Mouse (Mus musculus): Measurements from ENCODE around the gene Ttc39b.

Gene Ttc39b

GRCm38 (mm10) chr4:83186448-83186847, 137.6 kb downstream of the Ttc39b start:
- DNase-seq (ENCODE audit: low spot score in 2 of 2) = no peak

DNA sequence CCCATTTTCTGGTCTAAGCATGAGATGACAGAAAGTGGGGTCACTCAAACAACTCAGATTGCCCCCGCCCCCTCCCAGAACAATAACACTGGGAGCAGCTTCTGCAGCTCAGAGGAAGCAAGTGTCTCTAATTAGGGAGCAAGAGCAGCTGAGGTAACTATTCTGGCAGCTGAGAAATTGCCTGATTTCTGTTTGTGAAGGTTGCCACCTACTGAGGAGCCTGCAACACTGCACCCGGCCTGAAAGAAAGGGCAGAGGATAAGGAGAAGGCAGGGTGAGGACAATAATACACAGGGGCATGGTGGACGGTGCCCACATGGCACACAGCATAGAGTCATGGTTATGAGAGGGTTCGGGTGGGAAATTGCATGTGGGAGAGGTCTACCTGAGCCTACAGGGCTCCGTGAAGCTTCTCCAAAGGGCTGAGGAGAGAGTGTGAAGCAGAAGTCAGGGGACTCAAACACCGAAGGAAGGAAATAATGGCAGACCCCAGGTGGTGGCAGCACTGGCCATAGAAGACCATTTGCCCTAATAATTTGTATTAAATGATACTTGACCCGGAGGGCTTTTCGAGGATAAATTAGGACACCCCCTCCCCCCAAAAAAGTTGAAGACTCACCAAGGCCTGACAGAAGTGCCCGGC, 140.6 kb downstream of the Ttc39b start:
- peak in 1 of 2 experiments; percentile 37 for DNase-seq (ENCODE audit: low spot score in 2 of 2)

DNA sequence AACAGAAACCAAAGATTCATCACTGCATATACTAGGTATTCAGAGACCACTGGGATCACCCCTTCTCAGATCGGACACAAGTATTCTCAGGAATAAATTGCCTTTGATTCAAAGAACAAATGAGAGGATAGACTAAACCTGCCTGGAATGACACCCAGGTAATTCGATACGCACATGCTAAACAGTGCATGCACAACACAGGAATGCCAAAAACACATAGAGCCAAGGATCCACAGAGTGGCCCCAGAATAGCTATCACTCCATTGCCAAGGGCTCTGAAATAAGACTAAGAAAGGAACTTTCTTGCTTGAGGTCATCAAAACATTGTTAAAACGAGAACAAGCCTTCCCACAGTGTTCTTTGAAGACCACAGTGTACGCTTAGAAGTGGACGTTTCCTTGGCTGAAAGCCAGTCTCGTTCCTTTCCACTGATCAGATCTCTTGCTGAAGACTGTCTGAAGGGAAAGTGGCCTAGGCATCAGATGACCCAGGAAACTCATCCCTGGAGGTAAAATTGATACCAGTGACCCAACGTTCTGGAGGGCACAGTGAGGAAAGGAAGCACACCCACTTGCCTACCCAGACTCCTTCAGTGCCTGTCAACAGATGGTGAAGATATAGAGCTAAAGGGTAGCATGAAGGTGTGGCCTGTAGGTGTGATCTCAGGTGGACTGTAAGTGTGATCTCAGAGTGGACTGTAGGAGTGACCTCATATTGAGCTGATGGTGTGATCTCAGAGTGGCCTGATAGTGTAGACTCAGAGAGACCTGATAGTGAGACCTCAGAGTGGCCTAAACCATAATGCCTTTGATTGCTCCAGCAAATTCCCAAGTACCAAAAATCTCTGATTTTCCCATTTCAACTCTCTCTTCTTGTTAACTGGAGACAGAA, 141.6 kb downstream of the Ttc39b start:
- no peak for DNase-seq (ENCODE audit: low spot score in 2 of 2)

- no peak for DNase-seq (ENCODE audit: low spot score in 2 of 2)
Measured at GRCm38 (mm10) chr4:83177471-83177870, 146.6 kb downstream of the Ttc39b start.

DNA sequence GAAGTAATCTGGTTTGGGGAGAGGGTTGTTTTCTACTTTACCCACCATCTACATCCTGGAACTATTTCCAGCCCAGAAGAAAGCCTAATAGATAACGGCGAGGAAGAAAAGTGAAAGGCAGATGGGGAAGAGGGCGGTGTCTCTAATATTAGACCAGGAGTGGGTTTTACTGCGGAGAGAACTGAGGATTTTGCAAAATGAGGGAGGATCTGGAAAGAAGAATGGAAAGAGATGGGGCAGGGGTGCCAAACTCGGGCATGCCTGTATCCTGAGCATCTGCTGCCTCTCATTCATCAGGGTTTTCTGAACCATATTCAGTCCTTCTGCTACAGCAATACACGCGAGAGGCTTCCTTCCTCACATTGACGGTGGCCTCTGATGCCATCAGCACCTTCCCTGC, 149.1 kb downstream of the Ttc39b start:
- DNase-seq (ENCODE audit: low spot score in 2 of 2) = no peak

- no peak for DNase-seq (ENCODE audit: low spot score in 2 of 2)
Measured at GRCm38 (mm10) chr4:83172278-83172677, 151.8 kb downstream of the Ttc39b start.

GRCm38 (mm10) chr4:83170741-83171140, 153.3 kb downstream of the Ttc39b start:
- no peak for DNase-seq (ENCODE audit: low spot score in 2 of 2)
